Mouse (Mus musculus): ENCODE measurements at regions not wholly inside any gene's neighbourhood (a gene's known extent, or its start where the extent isn't known, plus 50 kb on each side); places are given as distances from the start of the nearest gene placed in this dataset.
"Not testable (repeated sequence)": the region's sequence is repeated elsewhere in the genome, so short reads cannot be mapped to it uniquely, and the experiment has no call there.

- DNase-seq (ENCODE audit: low spot score in 2 of 2), result no peak
Measured at GRCm38 (mm10) chr13:3341416-3341815, 196.4 kb upstream of the Gdi2 start.

GRCm38 (mm10) chr13:3343611-3344010, 194.3 kb upstream of the Gdi2 start:
- no peak for DNase-seq (ENCODE audit: low spot score in 2 of 2)

- DNase-seq (ENCODE audit: low spot score in 2 of 2), result not testable (repeated sequence)
Measured at GRCm38 (mm10) chr13:3354912-3355311, 183.0 kb upstream of the Gdi2 start.

- DNase-seq (ENCODE audit: low spot score in 2 of 2), result no peak
Measured at GRCm38 (mm10) chr13:3358079-3358608, 179.7 kb upstream of the Gdi2 start.

- DNase-seq (ENCODE audit: low spot score in 2 of 2), result no peak
Measured at GRCm38 (mm10) chr13:3358996-3359750, 178.7 kb upstream of the Gdi2 start.

GRCm38 (mm10) chr13:3359751-3360260, 178.1 kb upstream of the Gdi2 start:
- DNase-seq (ENCODE audit: low spot score in 2 of 2), result peak in 1 of 2 experiments; percentile 12

- peak in 1 of 2 experiments; percentile 24 for DNase-seq (ENCODE audit: low spot score in 2 of 2)
Measured at GRCm38 (mm10) chr13:3360503-3361490, 177.1 kb upstream of the Gdi2 start.

GRCm38 (mm10) chr13:3372701-3373100, 165.2 kb upstream of the Gdi2 start:
- no peak for DNase-seq (ENCODE audit: low spot score in 2 of 2)

GRCm38 (mm10) chr13:3373522-3374220, 164.2 kb upstream of the Gdi2 start:
- DNase-seq (ENCODE audit: low spot score in 2 of 2), result not testable (repeated sequence)

GRCm38 (mm10) chr13:3374796-3375195, 163.1 kb upstream of the Gdi2 start:
- no peak for DNase-seq (ENCODE audit: low spot score in 2 of 2)

- DNase-seq (ENCODE audit: low spot score in 2 of 2), result not testable (repeated sequence)
Measured at GRCm38 (mm10) chr13:3377801-3378200, 160.1 kb upstream of the Gdi2 start.

GRCm38 (mm10) chr13:3405783-3406182, 132.1 kb upstream of the Gdi2 start:
- DNase-seq (ENCODE audit: low spot score in 2 of 2), result not testable (repeated sequence)

- peak; percentile 28 to 83 for DNase-seq (ENCODE audit: low spot score in 2 of 2)
Measured at GRCm38 (mm10) chr13:3406236-3407017, 131.4 kb upstream of the Gdi2 start.

- DNase-seq (ENCODE audit: low spot score in 2 of 2), result not testable (repeated sequence)
Measured at GRCm38 (mm10) chr13:3410281-3410680, 127.6 kb upstream of the Gdi2 start.

- no peak for DNase-seq (ENCODE audit: low spot score in 2 of 2)
Measured at GRCm38 (mm10) chr13:3417026-3417425, 120.8 kb upstream of the Gdi2 start.

- not testable (repeated sequence) for DNase-seq (ENCODE audit: low spot score in 2 of 2)
Measured at GRCm38 (mm10) chr13:3455374-3455773, 82.5 kb upstream of the Gdi2 start.

GRCm38 (mm10) chr13:3476884-3477283, 61.0 kb upstream of the Gdi2 start:
- DNase-seq (ENCODE audit: low spot score in 2 of 2), result no peak

GRCm38 (mm10) chr13:3477997-3478728, 59.7 kb upstream of the Gdi2 start:
- DNase-seq (ENCODE audit: low spot score in 2 of 2), result peak; percentile 9 to 49

Measured in spleen, postnatal 10 days (tissue).